Mouse (Mus musculus) liver, embryonic 14.5 days (tissue): Measurements from ENCODE around the gene Mmrn2. TPM values are rescaled to one million over a fixed set of nuclear protein-coding genes. Genes with fewer than 3 reads are reported as not detected.

Experiments used
- ATAC-seq: fragments of 200-750 bp; cut with Nextera tagmentation; 2 replicates; pipeline ENCODE4 v1.8.0; 2017; ENCODE audit warnings: moderate number of reproducible peaks, mild to moderate bottlenecking, moderate library complexity; ENCODE audit not compliant: insufficient read depth
- DNase-seq, 3 experiments: peaks; one replicate each; pipeline ENCODE4 v3.0.0-alpha.2; 2012 to 2013; ENCODE audit warnings: low read depth in 3 of 3, low spot score in 3 of 3
- H3K27ac ChIP-seq: fragments of 300-500 bp; sonication (generic); 2 replicates; pipeline ENCODE4 v1.5.1; 2014; ENCODE audit warnings: moderate library complexity, mild to moderate bottlenecking, control low read depth, inconsistent platforms
- H3K27me3 ChIP-seq: fragments of 300-500 bp; sonication (generic); 2 replicates; pipeline ENCODE4 v1.6.1; 2014; ENCODE audit warnings: mild to moderate bottlenecking, low read length, moderate library complexity; ENCODE audit not compliant: control insufficient read depth, insufficient read depth
- H3K36me3 ChIP-seq: fragments of 300-500 bp; sonication (generic); replicated peaks from 2 replicates; pipeline ENCODE4 v1.6.1; 2014; ENCODE audit warnings: low read depth; ENCODE audit not compliant: control insufficient read depth, insufficient read depth
- H3K4me1 ChIP-seq, 2 experiments: fragments of 200-500 bp in 1 of 2; fragments of 300-500 bp in 1 of 2; sonication (generic) in 1 of 2; replicated peaks; 2 replicates each; pipeline ENCODE4 v1.6.1; 2012 to 2014; ENCODE audit warnings: antibody characterized with exemption in 1 of 2, inconsistent platforms in 1 of 2, low read length in 1 of 2; ENCODE audit not compliant: control insufficient read depth in 2 of 2, insufficient read depth in 2 of 2
- H3K4me2 ChIP-seq: fragments of 300-500 bp; sonication (generic); 2 replicates; pipeline ENCODE4 v1.6.1; 2014; ENCODE audit warnings: low read depth, mild to moderate bottlenecking, control low read depth, moderate library complexity
- H3K4me3 ChIP-seq, 2 experiments: fragments of 200-500 bp in 1 of 2; fragments of 300-500 bp in 1 of 2; sonication (generic) in 1 of 2; 2 replicates each; pipeline ENCODE4 v1.5.1; 2012 to 2014; ENCODE audit warnings: low read depth in 2 of 2, low read length in 2 of 2, mild to moderate bottlenecking in 2 of 2, control low read depth in 1 of 2, inconsistent platforms in 1 of 2, moderate library complexity in 1 of 2; ENCODE audit not compliant: insufficient read depth in 1 of 2
- H3K9ac ChIP-seq: fragments of 300-500 bp; sonication (generic); replicated peaks from 2 replicates; pipeline ENCODE4 v1.6.1; 2014; ENCODE audit warnings: mild to moderate bottlenecking, control low read depth, moderate library complexity
- H3K9me3 ChIP-seq: fragments of 300-500 bp; sonication (generic); 2 replicates; pipeline ENCODE4 v1.6.1; 2016; ENCODE audit warnings: low read length, mixed read lengths; ENCODE audit not compliant: control insufficient read depth
- CTCF ChIP-seq: IDR thresholded peaks from 2 replicates; pipeline ENCODE4 v1.5.1; 2016; ENCODE audit warnings: antibody characterized with exemption, low read depth, control low read depth
- EP300 ChIP-seq: IDR thresholded peaks from 2 replicates; pipeline ENCODE4 v1.6.1; 2016; ENCODE audit warnings: antibody characterized with exemption, low read depth
- WGBS: fragments of 180-500 bp; shearing (Covaris S2); extraction: QIAGEN DNeasy Blood & Tissue Kit; methylation state at CpG from one replicate; pipeline ENCODE4 v1.1.7; 2014; ENCODE audit not compliant: insufficient replicate concordance; 5-methylcytosine and 5-hydroxymethylcytosine counted together
- polyA plus RNA-seq, 2 experiments: library from polyadenylated mRNA; depleted of rRNA in 1 of 2; stranded (reverse) in 1 of 2; unstranded in 1 of 2; fragments of >200 nt; fragmentation: Nextera tagmentation in 1 of 2; extraction: Ambion mirVana in 1 of 2; gene quantifications; 2 replicates each; pipeline versions ENCODE4 v1.2.1 to v1.2.3; 2012 to 2014

Gene Mmrn2
- polyA plus RNA-seq, 2 experiments: 1.0 to 1.3 TPM

DNA sequence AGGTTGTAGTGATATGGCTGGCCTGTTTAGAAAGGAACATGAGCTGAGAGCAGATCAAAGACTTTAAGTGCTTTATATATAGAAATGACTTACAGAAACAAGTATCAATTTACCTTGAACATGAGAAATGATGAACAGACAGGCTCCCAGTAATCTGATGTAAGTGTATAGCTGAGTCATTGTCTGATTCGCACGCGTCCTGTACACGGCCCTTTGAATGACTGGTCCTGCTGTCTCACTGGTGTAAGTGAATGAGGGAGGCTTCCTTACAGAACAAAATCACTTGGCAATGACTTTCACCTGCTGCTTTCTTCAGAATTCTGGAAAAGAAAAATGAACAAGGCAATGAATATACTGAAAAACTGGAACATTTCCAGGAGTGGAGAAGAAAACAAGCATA is 72.4 kb downstream of the Mmrn2 start:
- WGBS: 64% methylated on average over 4 of the region's 4 CpGs
- Histone ChIP-seq H3K27me3 (no peaks in the 10 kb centered on the region), H3K4me1 (no peaks in the 10 kb centered on the region; a peak in 1 of 4 replicates), H3K4me3 (no peak overlapping the region), H3K4me2 (no peak overlapping the region), H3K27ac (no peak overlapping the region), H3K9me3 (no peaks in the 10 kb centered on the region), H3K36me3 (no peaks in the 10 kb centered on the region), H3K9ac (no peak overlapping the region)
- DNase-seq (no peak), ATAC-seq (no peak)
- TF ChIP-seq CTCF: no peak

DNA sequence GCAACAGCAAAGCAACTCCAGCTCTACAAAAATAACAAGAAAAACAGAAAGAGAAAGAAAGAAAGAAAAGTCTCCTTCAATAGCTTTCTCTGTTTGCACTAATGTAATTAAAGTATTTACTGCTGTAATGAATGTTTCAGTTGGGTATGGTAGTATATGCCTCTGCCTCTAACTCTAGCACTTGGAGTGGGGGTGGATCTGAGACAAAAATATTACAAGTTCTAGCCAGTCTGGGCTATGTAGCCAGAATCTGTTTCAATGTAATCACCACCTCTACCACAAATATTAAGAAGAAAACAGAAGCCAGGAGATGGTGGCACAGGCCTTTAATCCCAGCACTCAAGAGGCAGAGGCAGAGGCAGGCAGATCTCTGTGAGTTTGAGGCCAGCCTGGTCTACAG is 73.1 kb downstream of the Mmrn2 start:
- no peaks in the 10 kb centered on the region for H3K9me3 ChIP-seq
- DNase-seq (no peak), ATAC-seq (no peak)
- no peaks in the 10 kb centered on the region for H3K27me3 ChIP-seq
- no peak overlapping the region for H3K4me2 ChIP-seq
- H3K36me3 ChIP-seq: no peaks in the 10 kb centered on the region
- H3K27ac ChIP-seq: no peak overlapping the region
- TF ChIP-seq EP300: no peak
- no peak for TF ChIP-seq CTCF
- no peak overlapping the region for H3K9ac ChIP-seq
- H3K4me1 ChIP-seq: no peaks in the 10 kb centered on the region; a peak in 1 of 4 replicates
- no peak overlapping the region for H3K4me3 ChIP-seq

- Histone ChIP-seq H3K9ac (no peak overlapping the region), H3K27me3 (no peaks in the 10 kb centered on the region), H3K4me2 (no peak overlapping the region), H3K4me3 (no peak overlapping the region), H3K9me3 (no peaks in the 10 kb centered on the region), H3K27ac (no peak overlapping the region), H3K36me3 (no peaks in the 10 kb centered on the region), H3K4me1 (no peaks in the 10 kb centered on the region; a peak in 1 of 4 replicates)
- TF ChIP-seq EP300: no peak
- TF ChIP-seq CTCF: no peak
- ATAC-seq (no peak), DNase-seq (no peak)
- 64% methylated on average over 9 of the region's 9 CpGs for WGBS
These were observed 74.5 kb downstream of the Mmrn2 start for GRCm38 (mm10) chr14:34449807-34450206.

- no peak overlapping the region for H3K4me2 ChIP-seq
- H3K27me3 ChIP-seq: no peaks in the 10 kb centered on the region
- no peaks in the 10 kb centered on the region; a peak in 1 of 4 replicates for H3K4me1 ChIP-seq
- DNase-seq: no peak
- no peaks in the 10 kb centered on the region for H3K36me3 ChIP-seq
- 70% methylated on average over 5 of the region's 5 CpGs for WGBS
- H3K27ac ChIP-seq: no peak overlapping the region
- no peak for ATAC-seq
- H3K9me3 ChIP-seq: no peaks in the 10 kb centered on the region
- no peak overlapping the region for H3K9ac ChIP-seq
- TF ChIP-seq EP300 (no peak), CTCF (no peak)
- no peak overlapping the region for H3K4me3 ChIP-seq
These were observed 75.2 kb downstream of the Mmrn2 start for GRCm38 (mm10) chr14:34450451-34450850.

DNA sequence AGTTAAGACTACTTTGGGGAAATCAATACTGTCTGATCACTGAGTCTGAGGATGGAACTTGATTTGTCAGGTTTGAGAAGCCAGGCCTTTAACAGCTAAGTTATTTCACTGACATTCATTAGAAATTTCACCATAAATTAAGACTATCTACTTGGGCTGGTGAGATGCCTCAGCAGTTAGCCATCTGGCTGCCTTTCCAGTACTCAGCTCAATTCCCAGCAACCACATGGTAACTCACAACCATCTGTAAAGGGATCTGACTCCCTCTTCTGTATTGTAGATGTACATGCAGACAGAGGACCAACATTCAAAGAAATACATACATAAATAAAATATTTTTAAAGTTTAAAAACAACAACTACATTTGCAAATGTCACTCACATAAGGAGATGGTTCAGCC is 76.6 kb downstream of the Mmrn2 start:
- Histone ChIP-seq H3K27me3 (no peaks in the 10 kb centered on the region), H3K4me2 (no peak overlapping the region), H3K27ac (no peak overlapping the region), H3K9me3 (no peaks in the 10 kb centered on the region), H3K4me1 (no peaks in the 10 kb centered on the region; a peak in 1 of 4 replicates), H3K4me3 (no peak overlapping the region), H3K9ac (no peak overlapping the region), H3K36me3 (no peaks in the 10 kb centered on the region)
- DNase-seq (no peak), ATAC-seq (no peak)
- no peak for TF ChIP-seq EP300
- no peak for TF ChIP-seq CTCF

- no peaks in the 10 kb centered on the region for H3K36me3 ChIP-seq
- H3K27me3 ChIP-seq: no peaks in the 10 kb centered on the region
- H3K4me2 ChIP-seq: no peak overlapping the region
- no peaks in the 10 kb centered on the region; a peak in 1 of 4 replicates for H3K4me1 ChIP-seq
- no peak overlapping the region for H3K4me3 ChIP-seq
- H3K9ac ChIP-seq: no peak overlapping the region
- no peak overlapping the region for H3K27ac ChIP-seq
- no peak for TF ChIP-seq EP300
- TF ChIP-seq CTCF: no peak
- H3K9me3 ChIP-seq: no peaks in the 10 kb centered on the region
- no peak for DNase-seq
- 33% methylated on average over 6 of the region's 6 CpGs for WGBS
- ATAC-seq: no peak
These were observed 78.4 kb downstream of the Mmrn2 start for GRCm38 (mm10) chr14:34453648-34454047.

Other genes starting within 250 kb of the Mmrn2 start
- gene Npy4r, start 223.0 kb upstream of the Mmrn2 start, polyA plus RNA-seq (2012; rRNA removed): 0.01 TPM in 2 replicates
- 0.08 TPM in 1 of 2 replicates, not detected in the other for gene Npy4r, start 223.0 kb upstream of the Mmrn2 start, polyA plus RNA-seq (2014; fragmentation: Nextera tagmentation; extraction: Ambion mirVana)
- gene Gprin2, start 173.8 kb upstream of the Mmrn2 start, polyA plus RNA-seq (2012; rRNA removed): 0.04 and 0.11 TPM in 2 replicates
- 0.03 and 0.09 TPM in 2 replicates for gene Gprin2, start 173.8 kb upstream of the Mmrn2 start, polyA plus RNA-seq (2014; fragmentation: Nextera tagmentation; extraction: Ambion mirVana)
- gene Syt15, start 155.9 kb upstream of the Mmrn2 start, polyA plus RNA-seq (2012; rRNA removed): 0.64 and 0.74 TPM in 2 replicates
- gene Syt15, start 155.9 kb upstream of the Mmrn2 start, polyA plus RNA-seq (2014; fragmentation: Nextera tagmentation; extraction: Ambion mirVana): 0.13 and 0.30 TPM in 2 replicates
- 2.0 and 3.0 TPM in 2 replicates for gene Shld2, start 65.0 kb upstream of the Mmrn2 start, polyA plus RNA-seq (2012; rRNA removed)
- 4.8 and 5.6 TPM in 2 replicates for gene Shld2, start 65.0 kb upstream of the Mmrn2 start, polyA plus RNA-seq (2014; fragmentation: Nextera tagmentation; extraction: Ambion mirVana)
- gene Glud1, start 64.7 kb upstream of the Mmrn2 start, polyA plus RNA-seq (2012; rRNA removed): 140 and 186 TPM in 2 replicates
- 145 and 151 TPM in 2 replicates for gene Glud1, start 64.7 kb upstream of the Mmrn2 start, polyA plus RNA-seq (2014; fragmentation: Nextera tagmentation; extraction: Ambion mirVana)
- 0.48 TPM in 1 of 2 replicates, not detected in the other for gene Fam25c, start 20.0 kb upstream of the Mmrn2 start, polyA plus RNA-seq (2012; rRNA removed)
- gene Fam25c, start 20.0 kb upstream of the Mmrn2 start, polyA plus RNA-seq (2014; fragmentation: Nextera tagmentation; extraction: Ambion mirVana): 0.28 and 0.40 TPM in 2 replicates
- gene Sncg, start 676 bp upstream of the Mmrn2 start, polyA plus RNA-seq (2012; rRNA removed): 0.17 and 0.21 TPM in 2 replicates
- gene Sncg, start 676 bp upstream of the Mmrn2 start, polyA plus RNA-seq (2014; fragmentation: Nextera tagmentation; extraction: Ambion mirVana): not detected in 2 replicates
- gene Bmpr1a, start 127.9 kb downstream of the Mmrn2 start, polyA plus RNA-seq (2012; rRNA removed): 1.9 and 2.8 TPM in 2 replicates
- gene Bmpr1a, start 127.9 kb downstream of the Mmrn2 start, polyA plus RNA-seq (2014; fragmentation: Nextera tagmentation; extraction: Ambion mirVana): 3.2 and 3.9 TPM in 2 replicates
- not detected in 2 replicates for gene 9230112D13Rik, start 147.3 kb downstream of the Mmrn2 start, polyA plus RNA-seq (2012; rRNA removed)
- gene 9230112D13Rik, start 147.3 kb downstream of the Mmrn2 start, polyA plus RNA-seq (2014; fragmentation: Nextera tagmentation; extraction: Ambion mirVana): not detected in 2 replicates
- gene Ldb3, start 213.2 kb downstream of the Mmrn2 start, polyA plus RNA-seq (2012; rRNA removed): 0.03 and 0.07 TPM in 2 replicates
- 0.04 and 0.05 TPM in 2 replicates for gene Ldb3, start 213.2 kb downstream of the Mmrn2 start, polyA plus RNA-seq (2014; fragmentation: Nextera tagmentation; extraction: Ambion mirVana)
- gene Opn4, start 224.7 kb downstream of the Mmrn2 start, polyA plus RNA-seq (2012; rRNA removed): not detected in 2 replicates
- gene Opn4, start 224.7 kb downstream of the Mmrn2 start, polyA plus RNA-seq (2014; fragmentation: Nextera tagmentation; extraction: Ambion mirVana): not detected in 2 replicates